Mouse (Mus musculus) right cerebral cortex, adult 2 months (tissue): ENCODE results near the gene Gipc1.
A peak's percentile ranks its signal among the peaks of the same experiment; 100 is the strongest.

Experiments
- DNase-seq, 2 experiments: peaks; one replicate each; pipeline ENCODE4 v3.0.0; 2021 to 2022; ENCODE audit warnings: low spot score in 2 of 2

Gene Gipc1

GRCm38 (mm10) chr8:83652030-83652743 is at the start of gene Gipc1:
Gipc1 (plus strand) TSS chr8:83652677.
- peak; percentile 95 to 98 for DNase-seq

DNA sequence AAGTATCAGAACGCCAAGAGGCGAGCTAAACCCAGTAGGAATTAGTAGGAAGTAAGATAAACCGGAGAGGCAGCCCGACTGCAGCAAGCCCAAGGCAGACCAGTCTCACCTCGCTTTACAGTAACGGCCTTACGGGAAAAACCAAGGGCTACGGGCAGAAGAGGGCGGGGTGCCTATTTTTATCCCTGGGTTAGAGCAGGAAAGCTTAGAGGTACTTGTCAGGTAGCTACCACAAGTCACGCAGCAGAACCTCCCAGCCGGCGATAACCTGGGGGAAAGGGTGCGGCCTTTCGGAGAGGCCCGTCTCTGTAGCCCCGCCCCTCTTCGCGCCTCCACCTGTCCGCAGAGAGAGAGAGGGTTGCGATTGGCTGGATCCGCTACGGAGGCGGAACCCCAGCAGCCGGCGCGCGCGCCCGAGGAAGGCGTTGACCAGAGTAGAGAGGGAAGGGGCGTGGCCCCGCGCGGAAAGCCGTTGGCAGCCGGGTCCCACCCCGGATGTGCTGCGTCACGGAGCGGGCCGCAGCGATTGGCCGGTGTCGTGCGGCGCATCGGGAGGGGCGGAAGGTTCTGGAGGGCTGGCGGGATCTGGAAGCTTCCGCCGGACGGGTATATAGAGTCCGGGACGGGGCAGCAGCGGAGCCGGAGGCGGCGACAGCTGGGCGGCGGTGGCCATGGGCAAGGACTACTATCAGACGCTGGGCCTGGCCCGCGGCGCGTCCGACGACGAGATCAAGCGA is 44.6 kb upstream of the Gipc1 start, which contains the start of the genes Tecr and Dnajb1:
TSS of gene Tecr (minus strand) at position 311 of the 737 bp plus-strand sequence.
TSS of gene Dnajb1 (plus strand) at position 533 of the 737 bp plus-strand sequence.
- peak; percentile 99 for DNase-seq

DNA sequence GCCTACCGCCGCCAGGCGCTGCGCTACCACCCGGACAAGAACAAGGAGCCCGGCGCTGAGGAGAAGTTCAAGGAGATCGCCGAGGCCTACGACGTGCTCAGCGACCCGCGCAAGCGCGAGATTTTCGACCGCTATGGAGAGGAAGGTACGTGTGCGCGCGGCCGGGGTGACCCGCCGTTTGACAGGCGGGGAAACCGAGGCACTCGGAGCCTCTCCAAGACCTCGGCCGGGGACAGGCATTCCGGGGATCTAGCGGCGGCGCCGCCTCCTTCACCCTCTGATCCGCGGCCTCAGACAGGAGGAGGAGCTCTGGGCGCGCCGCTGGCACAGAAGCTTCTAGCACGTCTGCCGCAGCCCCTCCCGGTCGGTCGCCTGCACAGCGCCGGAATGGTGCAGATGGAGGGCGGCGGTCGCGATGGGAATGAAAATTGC is 44.1 kb upstream of the Gipc1 start:
- peak; percentile 75 to 82 for DNase-seq

GRCm38 (mm10) chr8:83609086-83609485 is 43.4 kb upstream of the Gipc1 start:
- DNase-seq: no peak

GRCm38 (mm10) chr8:83609547-83610180 is 42.8 kb upstream of the Gipc1 start:
- DNase-seq: peak in 1 of 2 experiments; percentile 7

GRCm38 (mm10) chr8:83611921-83612320 is 40.6 kb upstream of the Gipc1 start:
- DNase-seq: no peak

DNA sequence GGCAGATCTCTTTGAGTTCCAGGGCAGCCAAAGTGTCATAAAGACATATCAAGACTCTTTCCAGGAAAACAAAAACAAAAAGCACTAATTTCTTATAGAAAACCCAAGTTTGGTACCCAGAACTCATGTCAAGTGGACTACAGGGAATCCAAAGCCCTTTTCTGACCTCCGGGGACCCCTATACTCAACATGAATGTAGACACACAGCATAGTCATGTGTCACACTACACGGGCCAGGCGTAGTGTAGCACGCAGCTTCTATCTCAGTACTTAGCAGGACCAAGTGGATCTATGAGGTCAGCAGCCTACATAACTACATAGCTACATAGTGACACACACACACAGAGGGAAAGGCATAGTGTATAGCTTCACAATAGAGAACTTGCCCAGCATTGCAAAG is 38.8 kb upstream of the Gipc1 start:
- DNase-seq: no peak

GRCm38 (mm10) chr8:83616625-83617024 is 35.9 kb upstream of the Gipc1 start:
- no peak for DNase-seq

DNA sequence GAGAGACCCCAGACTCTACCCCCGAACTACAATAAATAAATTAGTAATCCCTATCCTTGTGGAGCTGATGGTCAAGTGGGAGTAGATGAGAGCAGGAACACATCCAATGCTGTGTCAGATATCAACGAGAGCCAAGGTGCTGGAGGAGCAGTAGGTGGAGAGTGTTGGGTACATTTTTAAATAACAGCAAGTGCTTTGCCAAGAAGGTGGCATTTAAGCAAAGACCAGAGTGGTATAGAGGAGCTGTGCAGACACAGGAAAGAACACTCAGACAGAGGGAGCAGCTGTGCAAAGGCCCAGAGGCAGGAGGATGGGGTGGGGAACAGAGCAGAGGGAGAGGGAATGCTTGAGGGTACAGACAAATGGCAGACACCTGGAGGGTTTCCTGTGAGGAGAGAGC is 35.4 kb upstream of the Gipc1 start:
- DNase-seq: peak; percentile 31 to 53

DNA sequence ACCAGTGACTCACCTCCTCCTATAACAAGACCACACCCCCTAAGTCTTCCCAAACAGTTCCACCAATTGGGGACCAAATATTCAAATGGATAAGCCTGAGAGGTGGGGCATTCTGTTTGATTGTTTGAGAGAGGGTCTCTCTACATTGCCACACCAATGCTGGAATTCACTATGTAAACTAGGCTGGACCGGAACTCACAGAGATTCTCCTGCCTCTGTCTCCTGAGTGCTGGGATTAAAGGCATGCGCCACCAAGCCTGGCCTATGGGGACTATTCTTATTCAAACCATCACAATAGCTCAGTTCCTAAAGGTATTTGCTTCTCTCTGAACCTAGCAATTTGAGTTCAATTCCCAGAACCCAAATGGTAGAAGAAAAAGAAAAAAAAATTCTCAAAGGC is 33.9 kb upstream of the Gipc1 start:
- DNase-seq: no peak

- no peak for DNase-seq
Observed at GRCm38 (mm10) chr8:83619568-83620285, 32.8 kb upstream of the Gipc1 start.

DNA sequence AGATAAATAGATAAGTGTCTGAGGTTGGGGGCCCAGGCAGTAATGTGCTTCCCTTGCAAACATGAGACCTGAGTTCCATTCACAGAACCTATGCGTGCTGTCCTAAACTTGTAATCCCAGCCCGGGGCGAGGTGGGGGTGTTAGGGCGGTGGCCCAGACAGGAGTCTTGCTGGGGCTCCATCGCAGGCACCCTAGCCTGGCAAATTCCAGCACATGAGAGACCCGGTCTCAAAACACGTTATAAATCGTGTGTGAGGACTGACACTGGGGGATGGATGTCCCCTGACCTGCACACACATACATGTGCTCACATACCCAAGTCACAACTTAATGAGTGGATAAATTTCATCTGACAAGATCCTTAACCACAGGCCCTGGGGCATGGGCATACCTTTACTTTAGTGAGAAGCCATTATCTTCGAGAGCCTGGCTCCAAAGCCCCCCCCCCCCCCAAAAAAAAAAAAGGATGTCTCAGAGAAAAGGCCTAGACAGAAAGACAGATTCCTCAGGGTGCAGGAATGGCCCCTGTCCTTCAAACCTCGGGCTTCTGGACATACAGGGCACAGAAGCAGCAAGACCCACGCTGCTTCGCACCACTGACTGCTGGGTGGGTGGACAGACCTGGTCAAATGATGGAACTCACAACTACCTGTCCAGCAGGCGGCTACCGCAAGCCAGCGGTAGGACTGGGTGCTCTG is 30.6 kb upstream of the Gipc1 start:
- DNase-seq: no peak

GRCm38 (mm10) chr8:83622389-83622989 is 30.0 kb upstream of the Gipc1 start:
- peak; percentile 93 to 97 for DNase-seq

GRCm38 (mm10) chr8:83623549-83623948 is 28.9 kb upstream of the Gipc1 start:
- no peak for DNase-seq

GRCm38 (mm10) chr8:83624739-83625138 is 27.7 kb upstream of the Gipc1 start:
- DNase-seq: no peak

- no peak for DNase-seq
Observed at GRCm38 (mm10) chr8:83625676-83626299, 26.7 kb upstream of the Gipc1 start.

- no peak for DNase-seq
Observed at GRCm38 (mm10) chr8:83632083-83632707, 20.3 kb upstream of the Gipc1 start.

GRCm38 (mm10) chr8:83638856-83639255 is 13.6 kb upstream of the Gipc1 start:
- DNase-seq: no peak

DNA sequence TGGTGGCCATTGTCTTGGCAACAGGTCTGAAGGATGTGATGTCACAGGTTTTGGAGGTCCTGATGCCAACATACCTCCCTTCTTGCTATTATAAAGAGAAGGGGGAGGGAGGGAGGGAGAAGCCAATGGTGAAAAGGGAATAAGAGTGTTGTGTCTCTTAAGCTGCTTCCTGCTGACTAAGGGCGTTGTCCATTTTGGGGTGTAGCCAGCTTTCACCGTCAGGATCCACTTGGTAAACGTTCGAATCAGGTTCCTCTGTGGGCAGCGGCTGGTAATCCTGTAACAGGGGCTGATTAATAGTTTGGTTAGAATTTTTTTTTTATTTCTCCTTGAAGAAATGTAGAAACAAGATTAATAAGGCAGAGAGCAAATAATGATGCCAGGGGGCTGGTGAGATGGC is 12.8 kb upstream of the Gipc1 start:
- no peak for DNase-seq

DNA sequence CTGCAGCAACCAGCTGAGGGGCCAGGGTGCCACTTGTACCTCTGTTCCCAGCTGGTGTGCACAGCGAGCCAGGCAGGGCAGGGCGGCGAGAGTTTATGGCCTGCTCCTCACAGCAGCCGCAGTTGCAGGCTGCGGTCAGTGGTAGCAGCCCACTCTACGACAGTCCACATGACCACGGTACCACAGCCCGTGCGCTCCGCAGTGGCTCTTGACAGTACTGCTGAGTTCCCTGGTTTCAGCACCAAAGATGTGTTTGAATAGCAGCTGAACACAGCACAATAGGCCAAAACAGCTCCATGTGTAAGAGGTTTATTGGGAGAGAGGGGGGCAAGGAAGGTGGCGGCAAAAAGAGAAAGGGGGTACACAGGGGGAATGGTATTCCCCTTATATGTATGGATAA is 5.0 kb upstream of the Gipc1 start:
- DNase-seq: no peak
